Comparison of ENCODE assay signal across 12 mouse cellular contexts in the genomic region with DNA sequence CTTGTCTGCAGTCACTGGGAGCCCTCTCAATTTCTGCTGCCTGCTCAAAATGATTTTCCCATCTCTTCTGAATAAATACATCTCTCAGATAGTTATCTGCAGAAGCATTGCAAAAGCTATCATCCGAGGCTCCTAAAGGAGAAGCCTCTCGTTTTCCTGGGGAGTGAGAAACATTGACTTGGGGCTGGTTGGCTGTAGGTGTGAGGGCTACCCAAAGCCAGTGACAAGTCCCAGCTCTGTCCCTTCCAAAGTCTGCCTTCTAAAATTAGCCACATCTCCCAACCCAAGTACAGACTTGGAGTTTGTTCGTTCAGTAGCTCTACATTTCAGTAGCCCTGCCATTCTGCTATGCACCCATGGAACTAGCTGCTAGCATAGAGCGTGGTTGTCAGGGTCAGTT. TPM values are rescaled to one million over a fixed set of nuclear protein-coding genes. Genes with fewer than 3 reads are reported as not detected.
A peak's percentile ranks its signal among the peaks of the same experiment; 100 is the strongest.
DNase-seq lines count a peak whose midpoint lies in the region; ATAC-seq and TF ChIP-seq lines count a peak whose summit lies in the region.
"Had no signal": no experiment of that assay in that cellular context is flagged by ENCODE, and none has a peak within 500 bp of the region (broad histone marks: within the 10 kb centered on the region; RNA-seq: fewer than 3 reads in every experiment).

No protein-coding gene starts in this region.

- H3K4me2 ChIP-seq in heart, embryonic 14.5 days (ENCODE audit: low read length) = peak overlapping the region; percentile 28; the same call in 1 of the 2 replicates
- no peak overlapping the region for H3K4me2 ChIP-seq in neural tube, embryonic 15.5 days

- no peaks in the 10 kb centered on the region for H3K27me3 ChIP-seq in heart, embryonic 14.5 days (ENCODE audit: control insufficient read depth, insufficient read depth, low read length)
- no peaks in the 10 kb centered on the region for H3K27me3 ChIP-seq in neural tube, embryonic 15.5 days (replicated peaks)
- H3K27me3 ChIP-seq: midbrain, embryonic 15.5 days had no signal

- intact Hi-C loops in gastrocnemius, postnatal 36 days (cut with DNase I) = no loop called here
- intact Hi-C loops in heart, postnatal 25 days (cut with DNase I) = no loop called here
- intact Hi-C loops in left cerebral cortex, adult 2 months (cut with DNase I) = no loop called here

- peak overlapping the region in 1 of 2 experiments; percentile 75; a peak in 2 of 4 replicates for H3K27ac ChIP-seq in heart, embryonic 14.5 days (replicated peaks in 1 of 2; ENCODE audit: control insufficient read depth in 1 of 2, insufficient read depth in 1 of 2, low read depth in 2 of 2, low read length in 2 of 2)
- H3K27ac ChIP-seq in left cerebral cortex, adult 2 months = peak overlapping the region; percentile 61; the same call in 1 of the 2 replicates
- peak overlapping the region; percentile 75; the same call in 1 of the 2 replicates for H3K27ac ChIP-seq in neural tube, embryonic 15.5 days (replicated peaks)

- H3K4me3 ChIP-seq in heart, embryonic 14.5 days (ENCODE audit: control insufficient read depth in 1 of 2, insufficient read depth in 1 of 2, low read depth in 1 of 2, low read length in 2 of 2) = no peak overlapping the region
- no peak overlapping the region for H3K4me3 ChIP-seq in left cerebral cortex, adult 2 months
- H3K4me3 ChIP-seq in neural tube, embryonic 15.5 days (replicated peaks) = no peak overlapping the region
- H3K4me3 ChIP-seq: midbrain, embryonic 15.5 days had no signal

- peak; percentile 31 for DNase-seq in gastrocnemius, adult 18-20 months (ENCODE audit: low spot score)
- DNase-seq in gastrocnemius, postnatal 36 days = no peak
- no peak for DNase-seq in heart, postnatal 25 days (ENCODE audit: low spot score)
- DNase-seq in left cerebral cortex, adult 2 months (ENCODE audit: extremely low spot score in 1 of 2, low spot score in 2 of 2) = no peak
- no peak for DNase-seq in left cerebral cortex, adult 8-10 months (ENCODE audit: low spot score in 2 of 2)
- DNase-seq in cerebellum, postnatal 10 days = no peak
- DNase-seq: cerebellum, adult 11-12 months; thymus, postnatal 25 days had no signal

- no peak for TF ChIP-seq CTCF in left cerebral cortex, adult 2 months (IDR thresholded peaks at IDR 0.05)

- H3K9ac ChIP-seq in heart, embryonic 14.5 days (ENCODE audit: low read length) = no peak overlapping the region
- no peak overlapping the region for H3K9ac ChIP-seq in neural tube, embryonic 15.5 days (replicated peaks)
- H3K9ac ChIP-seq: midbrain, embryonic 15.5 days had no signal

- 40% methylated on average over 4 of the region's 4 CpGs for WGBS in heart, embryonic 14.5 days
- 93% methylated on average over 4 of the region's 4 CpGs for WGBS in neural tube, embryonic 15.5 days

- no peak for ATAC-seq in heart, embryonic 14.5 days (ENCODE audit: insufficient number of reproducible peaks, insufficient read depth, low FRiP score, low read depth)
- ATAC-seq in neural tube, embryonic 15.5 days (ENCODE audit: low FRiP score) = no peak
- ATAC-seq: inflammation-experienced regulatory T-cells, adult 6 months; midbrain, embryonic 15.5 days had no signal

- H3K36me3 ChIP-seq in heart, embryonic 14.5 days (ENCODE audit: control insufficient read depth, insufficient read depth, low read length) = peaks cover 4% of the 10 kb centered on the region; the same call in 1 of the 2 replicates
- no peaks in the 10 kb centered on the region for H3K36me3 ChIP-seq in neural tube, embryonic 15.5 days
- H3K36me3 ChIP-seq: midbrain, embryonic 15.5 days had no signal

- peaks cover 30 to 50% of the 10 kb centered on the region in 2 experiments for H3K4me1 ChIP-seq in heart, embryonic 14.5 days (ENCODE audit: control insufficient read depth in 2 of 2, insufficient read depth in 2 of 2, low read length in 2 of 2)
- peaks cover 50% of the 10 kb centered on the region for H3K4me1 ChIP-seq in neural tube, embryonic 15.5 days

- no peaks in the 10 kb centered on the region for H3K9me3 ChIP-seq in heart, embryonic 14.5 days (ENCODE audit: control insufficient read depth, low read length)
- no peaks in the 10 kb centered on the region for H3K9me3 ChIP-seq in neural tube, embryonic 15.5 days (replicated peaks)
- H3K9me3 ChIP-seq: midbrain, embryonic 15.5 days had no signal

RNA-seq across cellular contexts. Expression of gene Zfp462, which starts 22.3 kb away (rescaled TPM):
- 10 to 100 TPM; 20.8 to 24.5 TPM for total RNA-seq in gastrocnemius, adult 18-20 months (2021)
- 10 to 100 TPM in 1 of 2 experiments, 1 to 10 TPM in 1; 9.3 to 12.0 TPM for total RNA-seq in gastrocnemius, postnatal 36 days (2021)
- 1.7 and 3.7 TPM in 2 replicates for polyA plus RNA-seq in heart, embryonic 14.5 days (2014; fragmentation: Nextera tagmentation; extraction: Ambion mirVana)
- total RNA-seq in heart, postnatal 25 days (2021) = 10 to 100 TPM in 1 of 2 experiments, 1 to 10 TPM in 1; 6.1 to 10.5 TPM
- total RNA-seq in left cerebral cortex, adult 2 months (2021) = 10 to 100 TPM; 46.1 to 66.2 TPM
- 10 to 100 TPM; 48.8 to 65.3 (median 59.6) TPM for total RNA-seq in left cerebral cortex, adult 8-10 months (2022)
- 8.2 and 9.2 TPM in 2 replicates for polyA plus RNA-seq in neural tube, embryonic 15.5 days (2015; fragmentation: Nextera tagmentation; extraction: Ambion mirVana)
